Mouse (Mus musculus) limb, embryonic 12.5 days (tissue): ENCODE data around the gene Wdr46. TPM values are rescaled to one million over a fixed set of nuclear protein-coding genes. Genes with fewer than 3 reads are reported as not detected.
"Not testable (repeated sequence)": the region's sequence is repeated elsewhere in the genome, so short reads cannot be mapped to it uniquely, and the experiment has no call there.

Experiments used
- ATAC-seq: fragments of 200-750 bp; cut with Nextera tagmentation; 2 replicates; pipeline ENCODE4 v1.8.0; 2017; ENCODE audit warnings: low read depth, moderate TSS enrichment; ENCODE audit not compliant: insufficient number of reproducible peaks, insufficient read depth, low FRiP score, low TSS enrichment
- H3K27ac ChIP-seq: fragments of 300-500 bp; sonication (generic); 2 replicates; pipeline ENCODE4 v1.5.1; 2016; ENCODE audit warnings: mild to moderate bottlenecking, moderate library complexity
- H3K27me3 ChIP-seq: fragments of 300-500 bp; sonication (generic); 2 replicates; pipeline ENCODE4 v1.6.1; 2016; ENCODE audit warnings: mild to moderate bottlenecking, moderate library complexity
- H3K36me3 ChIP-seq: fragments of 300-500 bp; sonication (generic); 2 replicates; pipeline ENCODE4 v1.6.1; 2016; ENCODE audit warnings: mild to moderate bottlenecking, moderate library complexity
- H3K4me1 ChIP-seq: fragments of 300-500 bp; sonication (generic); replicated peaks from 2 replicates; pipeline ENCODE4 v1.6.1; 2016
- H3K4me2 ChIP-seq: fragments of 300-500 bp; sonication (generic); 2 replicates; pipeline ENCODE4 v1.6.1; 2016; ENCODE audit warnings: mild to moderate bottlenecking, moderate library complexity
- H3K4me3 ChIP-seq: fragments of 300-500 bp; sonication (generic); replicated peaks from 2 replicates; pipeline ENCODE4 v1.5.1; 2016; ENCODE audit warnings: mild to moderate bottlenecking
- H3K9ac ChIP-seq: fragments of 300-500 bp; sonication (generic); replicated peaks from 2 replicates; pipeline ENCODE4 v1.6.1; 2016; ENCODE audit warnings: mild to moderate bottlenecking, moderate library complexity
- H3K9me3 ChIP-seq: fragments of 300-500 bp; sonication (generic); 2 replicates; pipeline ENCODE4 v1.6.1; 2016; ENCODE audit warnings: mild to moderate bottlenecking, moderate library complexity
- whole genome bisulfite sequencing: fragments of 180-500 bp; shearing (Covaris S2); methylation state at CpG from one replicate; pipeline ENCODE4 v1.1.7; 2016; 5-methylcytosine and 5-hydroxymethylcytosine counted together
- polyA plus RNA-seq: library from polyadenylated mRNA; unstranded; fragments of >200 nt; fragmentation: Nextera tagmentation; extraction: Ambion mirVana; gene quantifications from 2 replicates; pipeline ENCODE4 v1.2.1, GENCODE M21; 2016

Gene Wdr46
- polyA plus RNA-seq, 1 experiment from 2014 or later: 45.8 TPM

DNA sequence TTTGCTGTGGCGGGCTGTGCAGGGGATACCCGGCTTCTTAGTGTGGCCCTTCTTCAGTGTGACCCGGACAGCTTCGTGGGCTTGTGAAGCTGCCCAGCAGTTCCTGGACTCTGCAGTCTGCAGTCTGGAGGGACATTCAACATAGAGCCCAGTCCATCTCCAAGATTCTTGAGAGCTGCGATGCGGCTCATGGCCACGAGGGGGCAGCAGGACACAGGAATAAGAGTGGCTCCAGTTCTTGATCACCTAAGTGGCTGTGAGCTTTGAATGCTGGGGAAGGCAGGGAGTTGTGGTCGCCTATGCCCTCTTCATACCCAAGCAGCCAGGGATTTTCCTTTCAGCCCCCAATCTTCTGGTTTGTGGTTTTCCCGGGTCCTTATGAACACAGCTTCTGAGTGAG, 28.0 kb downstream of the Wdr46 start:
- Histone ChIP-seq H3K4me2 (no peak overlapping the region), H3K36me3 (peaks cover 31% of the 10 kb centered on the region), H3K4me1 (0 out of 2 replicates have a peak, but pooled peaks cover 3% of the 10 kb centered on the region), H3K4me3 (no peak overlapping the region), H3K27ac (no peak overlapping the region), H3K27me3 (peaks cover 5% of the 10 kb centered on the region; the same call in 1 of the 2 replicates), H3K9ac (no peak overlapping the region), H3K9me3 (no peaks in the 10 kb centered on the region; the same call in 1 of the 2 replicates)
- peak; percentile 28 for ATAC-seq
- 3% methylated on average over 9 of the region's 9 CpGs for WGBS

DNA sequence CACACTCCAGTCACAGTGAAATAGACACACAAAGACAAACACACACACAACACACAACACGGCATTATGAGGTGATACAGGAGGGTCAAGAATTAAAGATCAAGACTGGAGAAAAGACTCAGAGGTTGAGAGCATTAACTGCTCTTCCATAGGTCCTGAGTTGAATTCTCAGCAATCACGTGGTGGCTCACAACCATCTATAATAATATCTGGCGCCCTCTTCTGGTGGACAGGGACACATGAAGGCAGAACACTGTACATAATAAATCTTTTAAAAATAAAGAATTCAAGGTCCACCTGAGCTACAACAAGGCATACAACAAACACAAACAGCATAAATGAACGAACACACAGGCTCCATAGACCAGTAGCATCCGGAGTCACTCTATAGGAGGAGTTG, 28.5 kb downstream of the Wdr46 start:
- Histone ChIP-seq H3K4me2 (no peak overlapping the region), H3K4me1 (0 out of 2 replicates have a peak, but pooled peaks cover 3% of the 10 kb centered on the region), H3K4me3 (no peak overlapping the region), H3K27ac (no peak overlapping the region), H3K9ac (no peak overlapping the region), H3K9me3 (no peaks in the 10 kb centered on the region; the same call in 1 of the 2 replicates), H3K27me3 (peaks cover 5% of the 10 kb centered on the region; the same call in 1 of the 2 replicates), H3K36me3 (peaks cover 26% of the 10 kb centered on the region)
- 0 out of 2 replicates have a peak, but pooled peaks have one; percentile 8 for ATAC-seq
- WGBS: 26% methylated on average over 5 of the region's 5 CpGs

DNA sequence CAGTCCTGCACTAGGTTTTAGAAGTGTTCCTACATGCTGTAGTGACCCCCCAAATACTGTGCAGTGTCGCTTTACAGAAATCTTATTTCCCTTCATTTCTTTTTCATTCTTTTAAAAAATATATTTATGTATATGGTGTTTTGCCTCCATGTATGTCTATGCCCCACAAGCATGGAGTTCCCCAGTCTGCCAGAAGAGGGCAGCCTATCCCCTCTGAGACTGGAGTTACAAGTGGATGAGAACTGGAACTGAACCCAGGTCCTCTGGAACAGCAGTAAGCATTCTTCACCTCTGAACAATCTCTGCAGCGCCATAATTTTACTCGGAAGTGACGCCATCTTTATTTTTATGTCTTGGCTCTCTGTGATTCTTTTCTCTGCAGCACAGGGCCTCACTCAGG, 28.9 kb downstream of the Wdr46 start:
- Histone ChIP-seq H3K4me2 (no peak overlapping the region), H3K4me1 (0 out of 2 replicates have a peak, but pooled peaks cover 3% of the 10 kb centered on the region), H3K4me3 (no peak overlapping the region), H3K27me3 (peaks cover 5% of the 10 kb centered on the region), H3K9me3 (no peaks in the 10 kb centered on the region; the same call in 1 of the 2 replicates), H3K9ac (no peak overlapping the region), H3K27ac (no peak overlapping the region), H3K36me3 (peaks cover 24% of the 10 kb centered on the region)
- no peak for ATAC-seq
- 80% methylated on average over 4 of the region's 4 CpGs for WGBS

DNA sequence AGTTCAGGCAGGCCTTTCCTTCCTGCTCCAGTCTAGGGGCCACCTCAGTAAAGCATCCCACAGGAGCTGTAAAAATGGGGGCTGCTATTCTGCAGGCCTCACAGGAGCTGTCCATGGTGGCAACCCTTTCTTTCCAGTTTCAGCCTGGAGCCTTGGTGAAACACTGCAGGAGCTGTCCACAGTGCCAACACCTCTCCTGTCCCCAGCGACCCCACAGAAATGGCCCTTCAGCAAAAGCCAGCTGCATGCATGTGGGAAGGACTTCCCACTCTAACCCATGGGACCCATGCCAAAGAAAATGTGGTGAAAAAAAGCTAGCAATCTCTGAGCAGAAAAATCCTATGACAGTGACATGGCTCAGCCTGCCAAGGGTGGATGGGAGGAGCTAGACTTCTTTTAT, 32.2 kb downstream of the Wdr46 start:
- Histone ChIP-seq H3K27ac (no peak overlapping the region), H3K4me3 (no peak overlapping the region), H3K4me2 (no peak overlapping the region), H3K4me1 (0 out of 2 replicates have a peak, but pooled peaks cover 3% of the 10 kb centered on the region), H3K36me3 (no peaks in the 10 kb centered on the region), H3K27me3 (peaks cover 35% of the 10 kb centered on the region), H3K9me3 (no peaks in the 10 kb centered on the region; the same call in 1 of the 2 replicates), H3K9ac (no peak overlapping the region)
- WGBS: 20% methylated on average over 1 of the region's 1 CpGs
- ATAC-seq: no peak

DNA sequence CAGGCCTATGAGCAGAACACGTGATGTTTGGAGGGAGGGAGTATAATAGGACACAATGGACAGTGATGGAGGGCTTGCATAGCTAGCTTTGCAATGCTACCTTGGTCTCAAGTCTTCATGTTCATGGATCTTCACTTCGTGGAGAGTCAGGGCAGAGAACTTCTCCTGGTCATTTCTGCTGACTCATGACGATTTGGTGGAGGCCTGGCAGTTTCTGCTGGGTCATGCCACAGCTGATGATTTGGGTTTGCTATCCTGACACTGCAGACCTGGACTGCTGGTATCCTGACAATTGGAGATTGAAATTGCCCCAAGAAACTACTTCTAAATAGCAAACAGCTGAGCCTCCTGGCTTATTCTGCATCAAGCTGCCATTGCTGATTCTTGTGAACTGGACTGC, 33.1 kb downstream of the Wdr46 start:
- H3K4me3 ChIP-seq: no peak overlapping the region
- H3K27me3 ChIP-seq: peaks cover 44% of the 10 kb centered on the region
- H3K9me3 ChIP-seq: no peaks in the 10 kb centered on the region; the same call in 1 of the 2 replicates
- no peak overlapping the region for H3K9ac ChIP-seq
- 0 out of 2 replicates have a peak, but pooled peaks cover 6% of the 10 kb centered on the region for H3K4me1 ChIP-seq
- H3K36me3 ChIP-seq: no peaks in the 10 kb centered on the region
- H3K4me2 ChIP-seq: no peak overlapping the region
- no peak overlapping the region for H3K27ac ChIP-seq
- no peak for ATAC-seq
- 56% methylated on average over 3 of the region's 3 CpGs for WGBS

DNA sequence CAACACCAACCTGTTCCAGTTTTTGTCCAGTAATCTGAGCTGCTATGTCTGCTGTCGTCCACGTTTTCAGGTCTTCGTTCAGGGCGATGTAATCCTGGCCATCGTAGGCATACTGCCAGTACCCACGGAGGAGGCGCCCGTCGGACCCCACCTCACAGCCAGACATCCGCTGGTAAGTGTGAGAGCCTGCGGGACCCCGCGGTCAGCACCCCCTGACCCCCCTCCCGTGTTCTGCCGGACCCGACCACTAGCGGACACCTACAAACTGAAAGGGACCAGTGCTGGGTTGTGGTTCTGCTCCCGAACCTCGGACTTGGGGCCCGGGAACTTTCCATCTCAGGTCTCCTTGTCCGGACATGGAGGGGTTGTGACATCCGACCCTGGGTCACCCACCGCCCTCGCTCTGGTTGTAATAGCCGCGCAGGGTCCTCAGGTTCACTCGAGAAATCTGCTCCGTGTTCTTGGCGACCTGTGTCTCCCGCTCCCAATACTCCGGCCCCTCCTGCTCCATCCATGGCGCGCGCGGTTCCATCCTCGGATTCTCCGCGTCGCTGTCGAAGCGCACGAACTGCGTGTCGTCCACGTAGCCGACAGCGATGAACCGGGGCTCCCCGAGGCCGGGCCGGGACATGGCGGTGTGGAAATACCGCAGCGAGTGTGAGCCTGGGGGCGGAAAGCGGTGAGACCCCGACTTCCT, 37.5 kb downstream of the Wdr46 start:
- Histone ChIP-seq H3K4me1 (peaks cover 17% of the 10 kb centered on the region), H3K9me3 (no peaks in the 10 kb centered on the region), H3K4me2 (peak overlapping the region; percentile 62), H3K36me3 (no peaks in the 10 kb centered on the region), H3K9ac (peak overlapping the region; percentile 50), H3K27ac (no peak overlapping the region), H3K4me3 (peak overlapping the region; percentile 39), H3K27me3 (peaks cover 64% of the 10 kb centered on the region)
- 2% methylated on average over 57 of the region's 57 CpGs for WGBS
- ATAC-seq: no peak

DNA sequence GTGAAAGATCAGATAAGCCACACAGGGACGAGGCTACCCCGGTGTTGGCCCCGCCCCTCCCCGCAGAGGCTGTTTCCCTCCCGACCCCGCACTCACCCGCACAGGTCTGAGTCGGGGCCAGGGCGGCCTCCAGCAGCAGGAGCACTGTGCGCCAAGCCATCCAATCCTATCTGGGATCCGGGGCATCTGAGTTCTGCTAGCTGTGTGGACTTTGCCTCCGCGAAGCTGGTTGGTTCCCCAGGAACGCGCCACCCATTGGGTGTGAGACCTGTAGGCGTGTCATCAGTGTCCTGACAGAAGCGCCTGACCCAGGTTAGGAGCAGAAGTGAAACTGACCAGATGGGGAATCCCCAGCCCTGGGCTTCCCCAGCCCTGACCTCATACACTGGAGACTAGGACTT, 38.2 kb downstream of the Wdr46 start:
- peaks cover 17% of the 10 kb centered on the region for H3K4me1 ChIP-seq
- H3K27me3 ChIP-seq: peaks cover 62% of the 10 kb centered on the region
- no peak overlapping the region for H3K27ac ChIP-seq
- peak overlapping the region; percentile 50; the same call in 1 of the 2 replicates for H3K9ac ChIP-seq
- H3K4me3 ChIP-seq: peak overlapping the region; percentile 39
- no peaks in the 10 kb centered on the region for H3K9me3 ChIP-seq
- ATAC-seq: no peak
- under 1% methylated on average over 16 of the region's 17 CpGs for WGBS
- H3K4me2 ChIP-seq: peak overlapping the region; percentile 62
- no peaks in the 10 kb centered on the region for H3K36me3 ChIP-seq

DNA sequence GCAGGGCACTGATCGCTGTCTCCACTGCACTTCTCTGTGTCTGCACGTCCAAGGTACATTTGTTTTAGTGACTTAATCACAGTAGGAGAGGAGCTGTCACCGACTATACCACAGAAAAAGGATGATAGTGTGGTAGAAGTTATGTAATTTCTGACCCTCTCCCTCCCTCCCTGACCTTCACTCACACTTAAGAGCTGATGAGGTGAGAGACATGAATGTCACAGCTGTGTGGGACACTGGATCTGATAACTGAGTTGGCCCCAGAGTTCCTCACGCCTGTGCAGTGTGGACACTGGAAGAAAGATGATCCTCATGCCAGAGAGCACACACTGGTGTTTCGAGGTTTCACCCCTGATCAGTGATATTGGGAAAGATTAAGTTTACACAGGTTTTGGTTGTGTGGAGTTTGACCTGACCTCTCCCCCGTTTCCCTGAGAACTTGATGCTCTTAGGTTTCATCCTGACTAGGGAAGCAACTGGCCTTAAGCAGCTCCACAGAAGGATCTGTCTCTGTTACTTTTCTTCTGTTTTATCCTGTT, 39.1 kb downstream of the Wdr46 start:
- H3K4me3 ChIP-seq: no peak overlapping the region
- H3K27ac ChIP-seq: no peak overlapping the region
- H3K9ac ChIP-seq: no peak overlapping the region
- H3K36me3 ChIP-seq: no peaks in the 10 kb centered on the region
- peaks cover 17% of the 10 kb centered on the region for H3K4me1 ChIP-seq
- 74% methylated on average over 6 of the region's 6 CpGs for WGBS
- no peaks in the 10 kb centered on the region for H3K9me3 ChIP-seq
- peaks cover 61% of the 10 kb centered on the region for H3K27me3 ChIP-seq
- no peak overlapping the region for H3K4me2 ChIP-seq
- no peak for ATAC-seq

DNA sequence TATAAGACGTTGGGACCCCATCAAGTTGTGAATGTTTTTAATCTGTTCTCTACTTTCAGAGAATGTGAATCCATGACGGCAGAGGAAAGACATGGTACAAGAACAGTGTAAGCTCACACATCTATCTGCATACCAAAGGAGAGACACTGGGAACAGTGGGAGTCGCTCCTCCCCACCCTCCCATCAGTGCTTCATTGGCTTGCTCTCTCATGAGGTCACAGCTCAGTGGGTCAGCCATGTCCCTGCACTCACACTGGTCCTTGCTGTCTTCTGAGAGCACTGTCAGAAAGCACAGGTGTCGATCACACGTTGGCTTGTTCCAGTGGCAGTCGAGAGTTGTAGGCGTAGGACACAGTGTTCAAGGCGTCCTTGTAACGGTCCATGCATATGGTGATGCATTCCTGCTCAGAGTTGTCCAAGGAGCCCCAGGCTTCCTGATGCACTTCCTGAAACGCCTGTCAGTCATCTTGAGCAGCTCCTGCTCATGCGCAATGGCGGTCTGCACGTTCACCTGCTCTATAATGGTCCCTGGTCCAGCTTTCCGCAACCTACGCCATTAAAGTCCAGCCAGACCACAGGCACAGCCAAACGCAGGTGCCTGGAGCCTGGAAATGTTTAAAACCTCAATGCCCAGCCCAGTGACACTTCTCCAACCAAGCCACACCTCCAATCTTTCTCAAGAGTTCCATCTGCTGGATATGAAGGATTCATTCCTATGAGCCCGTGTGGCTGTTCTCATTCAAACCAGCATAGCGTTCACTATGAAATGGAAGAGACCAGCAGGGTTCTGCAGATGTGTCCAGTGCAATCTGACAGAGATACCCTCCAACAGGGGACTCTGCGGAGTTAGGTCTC, 39.9 kb downstream of the Wdr46 start:
- Histone ChIP-seq H3K4me3 (peak overlapping the region; percentile 44; the same call in 1 of the 2 replicates), H3K36me3 (no peaks in the 10 kb centered on the region), H3K4me2 (peak overlapping the region; percentile 53), H3K27ac (no peak overlapping the region), H3K9me3 (no peaks in the 10 kb centered on the region), H3K4me1 (peaks cover 17% of the 10 kb centered on the region), H3K27me3 (peaks cover 54% of the 10 kb centered on the region), H3K9ac (no peak overlapping the region; the same call in 1 of the 2 replicates)
- ATAC-seq: peak; percentile 30; the same call in 1 of the 2 replicates
- 74% methylated on average over 19 of the region's 19 CpGs for WGBS

DNA sequence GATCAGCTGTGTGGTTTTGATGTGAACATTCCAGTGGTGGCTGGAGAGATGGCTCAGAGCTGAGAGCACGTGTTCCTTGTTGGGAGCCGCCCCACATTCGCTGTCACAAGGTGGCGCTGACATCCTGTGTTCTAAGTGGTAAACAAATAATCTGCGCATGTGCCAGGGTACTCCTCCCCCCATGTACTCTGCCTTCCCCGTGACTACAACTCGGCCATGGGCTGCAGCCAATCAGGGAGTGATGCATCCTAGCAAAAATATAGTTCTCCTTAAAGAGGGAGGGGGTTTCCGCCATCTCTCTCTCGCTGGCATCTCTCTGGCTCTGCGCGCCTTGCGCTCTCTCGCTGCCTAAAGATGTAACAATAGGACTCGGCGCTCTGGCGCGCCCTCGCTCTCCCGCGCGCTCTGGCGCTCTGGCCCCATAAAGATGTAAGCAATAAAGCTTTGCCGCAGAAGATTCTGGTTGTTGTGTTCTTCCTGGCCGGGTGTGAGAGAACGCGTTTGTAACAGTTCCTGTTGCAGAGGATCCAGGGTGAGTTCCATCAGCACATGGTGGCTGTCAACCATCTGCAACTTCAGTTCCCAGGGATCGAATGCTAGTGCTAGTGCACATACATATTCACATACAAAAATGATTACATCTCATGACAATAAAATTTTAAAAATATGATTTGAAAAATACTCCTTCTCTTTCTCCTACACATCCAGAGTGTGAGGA, 40.9 kb downstream of the Wdr46 start:
- peak overlapping the region; percentile 44 for H3K4me3 ChIP-seq
- H3K27me3 ChIP-seq: peaks cover 50% of the 10 kb centered on the region
- under 1% methylated on average over 27 of the region's 27 CpGs for WGBS
- peak overlapping the region; percentile 53 for H3K4me2 ChIP-seq
- H3K4me1 ChIP-seq: peaks cover 17% of the 10 kb centered on the region
- ATAC-seq: peak; percentile 89
- not testable (repeated sequence) for H3K36me3 ChIP-seq, H3K9me3 ChIP-seq
- H3K27ac ChIP-seq: peak overlapping the region; percentile 83
- peak overlapping the region; percentile 32; the same call in 1 of the 2 replicates for H3K9ac ChIP-seq
